8 mouse cellular contexts compared by ENCODE assay signal in genomic region chr6:87186988-87187387, GRCm38 (mm10).
DNase-seq lines count a peak whose midpoint lies in the region; ATAC-seq lines count a peak whose summit lies in the region.

No protein-coding gene starts in this region.

- H3K4me2 ChIP-seq in kidney, embryonic 15.5 days = no peak overlapping the region
- H3K4me2 ChIP-seq in lung, embryonic 15.5 days = no peak overlapping the region

- no peaks in the 10 kb centered on the region for H3K27me3 ChIP-seq in kidney, embryonic 15.5 days
- H3K27me3 ChIP-seq in lung, embryonic 15.5 days = no peaks in the 10 kb centered on the region

- no peak overlapping the region for H3K9ac ChIP-seq in kidney, embryonic 15.5 days
- H3K9ac ChIP-seq in lung, embryonic 15.5 days = no peak overlapping the region

- DNase-seq in adrenal gland, postnatal 14 days = peak; percentile 30
- no peak for DNase-seq in adrenal gland, postnatal 4 days (ENCODE audit: low spot score in 2 of 2)
- peak; percentile 71 for DNase-seq in urinary bladder, postnatal 14 days (ENCODE audit: low spot score)
- DNase-seq in urinary bladder, postnatal 10 days (ENCODE audit: low spot score) = no peak
- DNase-seq in urinary bladder, postnatal 25 days (ENCODE audit: low spot score) = peak; percentile 32
- no peak for DNase-seq in cerebellum, postnatal 25 days

- H3K4me1 ChIP-seq in kidney, embryonic 15.5 days = peaks cover 50% of the 10 kb centered on the region
- H3K4me1 ChIP-seq in lung, embryonic 15.5 days = peaks cover 22% of the 10 kb centered on the region

- no peak overlapping the region for H3K4me3 ChIP-seq in kidney, embryonic 15.5 days (replicated peaks)
- no peak overlapping the region for H3K4me3 ChIP-seq in lung, embryonic 15.5 days

- no peak for ATAC-seq in kidney, embryonic 15.5 days (replicated peaks; ENCODE audit: low FRiP score)
- no peak for ATAC-seq in lung, embryonic 15.5 days (ENCODE audit: borderline replicate concordance, extremely low read depth, low FRiP score, low TSS enrichment)

- 54% methylated on average over 12 of the region's 12 CpGs for WGBS in kidney, embryonic 15.5 days
- 44% methylated on average over 12 of the region's 12 CpGs for WGBS in lung, embryonic 15.5 days

- no peaks in the 10 kb centered on the region; the same call in 1 of the 2 replicates for H3K36me3 ChIP-seq in kidney, embryonic 15.5 days
- peaks cover 20% of the 10 kb centered on the region for H3K36me3 ChIP-seq in lung, embryonic 15.5 days

- peak overlapping the region; percentile 66; the same call in 1 of the 2 replicates for H3K27ac ChIP-seq in kidney, embryonic 15.5 days
- peak overlapping the region; percentile 72 for H3K27ac ChIP-seq in lung, embryonic 15.5 days

- no peaks in the 10 kb centered on the region for H3K9me3 ChIP-seq in kidney, embryonic 15.5 days (replicated peaks)
- no peaks in the 10 kb centered on the region for H3K9me3 ChIP-seq in lung, embryonic 15.5 days

Comparison
In these comparisons a context has a peak if more than half of its experiments do, and no peak if none do; other contexts are left out.
1. DNase-seq: peak in adrenal gland, postnatal 14 days (single experiment), urinary bladder, postnatal 14 days (single experiment) and urinary bladder, postnatal 25 days (single experiment); none in adrenal gland, postnatal 4 days (0 of 2), urinary bladder, postnatal 10 days (single experiment) and cerebellum, postnatal 25 days (0 of 2).